Mouse (Mus musculus) cerebellum, adult 18-20 months (tissue): ENCODE results near the gene Abracl.
A peak's percentile ranks its signal among the peaks of the same experiment; 100 is the strongest.

Experiments used
- DNase-seq, 2 experiments: peaks; one replicate each; pipeline ENCODE4 v3.0.0; 2021

Abracl gene

DNA sequence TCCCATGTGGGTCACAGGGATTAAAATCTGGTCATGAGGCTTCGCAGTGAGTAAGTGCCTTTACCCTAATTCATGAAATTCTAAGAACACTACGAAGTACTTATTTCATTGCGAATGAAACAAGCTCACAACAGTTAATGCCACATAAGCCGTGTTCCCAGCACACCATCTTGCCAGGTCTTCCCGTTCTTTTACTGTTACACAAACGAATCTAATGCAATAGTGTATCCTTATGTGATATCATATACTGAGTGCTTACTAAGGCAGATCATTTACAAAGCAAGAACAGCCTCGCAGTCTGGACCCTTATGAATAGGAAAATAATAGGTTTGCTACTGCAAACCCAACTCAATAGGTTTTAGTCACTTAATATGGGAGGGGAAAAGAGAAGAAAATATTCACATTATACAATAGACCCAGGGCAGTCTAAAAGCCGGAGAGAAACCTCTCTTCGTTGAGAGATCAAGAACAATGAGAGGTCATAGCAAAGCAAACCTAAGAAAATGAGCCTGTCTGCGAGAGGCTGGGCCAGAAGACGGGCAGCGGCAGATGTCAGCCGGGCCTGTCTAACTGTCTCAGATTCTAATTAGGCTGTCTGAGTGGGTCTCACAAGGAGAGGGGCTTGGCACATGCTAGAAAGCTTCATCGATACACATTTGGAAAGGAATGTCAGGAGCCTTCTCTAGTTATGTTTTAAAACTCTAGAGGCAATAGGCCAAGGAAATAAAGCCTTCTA is 1.3 kb downstream of the Abracl start:
- DNase-seq = no peak

DNA sequence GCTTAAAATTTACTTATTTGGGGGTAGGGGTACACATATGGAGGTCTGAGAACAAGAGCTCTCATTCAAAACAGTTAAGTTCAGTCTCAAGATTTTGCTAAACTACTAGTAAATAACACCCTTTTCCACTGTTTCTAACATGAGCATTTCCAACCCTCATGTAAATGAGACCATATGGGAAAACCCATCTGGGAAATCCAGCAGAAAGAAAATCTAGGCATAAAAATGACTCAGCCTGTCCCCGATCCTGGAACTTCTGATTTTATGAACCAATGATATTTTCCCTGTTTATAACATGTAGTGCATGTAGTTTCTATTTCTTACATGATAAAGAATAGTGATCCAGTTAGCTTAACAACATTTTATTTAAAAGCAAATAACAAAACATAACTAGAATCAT is 2.2 kb downstream of the Abracl start:
- DNase-seq = no peak

DNA sequence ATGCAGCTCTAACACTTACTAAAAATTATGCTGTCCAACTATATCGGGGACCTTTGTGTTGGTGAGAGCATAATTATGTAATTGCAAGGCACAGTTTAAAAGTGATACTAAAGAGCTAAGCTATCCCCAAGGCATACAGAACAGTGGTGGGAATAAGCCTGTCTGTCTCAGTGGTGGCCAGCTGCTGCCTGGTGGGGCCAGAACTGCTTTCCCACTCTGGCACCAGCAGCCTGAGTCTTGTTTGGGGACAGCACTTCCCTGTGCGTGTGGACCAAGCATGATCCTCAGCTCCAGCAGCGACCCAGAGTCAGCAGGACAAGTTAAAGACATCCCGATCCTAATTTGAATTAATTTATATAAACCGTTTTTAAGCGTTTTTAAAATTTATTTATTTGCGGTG is 2.6 kb downstream of the Abracl start:
- DNase-seq = no peak

DNA sequence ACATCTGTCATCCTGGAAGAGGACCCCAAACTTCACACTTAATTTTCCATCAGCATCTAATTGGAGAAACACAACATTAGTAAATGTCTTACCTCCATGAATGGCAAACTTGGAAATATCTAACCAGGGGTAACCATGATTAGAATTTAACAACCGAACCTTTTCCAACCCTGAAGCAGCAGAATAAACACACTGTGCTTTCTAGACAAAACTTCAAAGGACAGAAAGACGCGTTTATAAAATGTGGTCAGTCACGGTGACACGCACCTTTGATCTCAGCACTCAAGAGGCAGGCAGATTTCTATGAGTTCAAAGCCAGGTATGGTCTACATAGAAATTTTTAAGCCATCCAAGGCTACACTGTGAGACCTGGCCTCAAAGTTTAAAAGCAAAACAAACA is 11.3 kb downstream of the Abracl start:
- no peak for DNase-seq

DNA sequence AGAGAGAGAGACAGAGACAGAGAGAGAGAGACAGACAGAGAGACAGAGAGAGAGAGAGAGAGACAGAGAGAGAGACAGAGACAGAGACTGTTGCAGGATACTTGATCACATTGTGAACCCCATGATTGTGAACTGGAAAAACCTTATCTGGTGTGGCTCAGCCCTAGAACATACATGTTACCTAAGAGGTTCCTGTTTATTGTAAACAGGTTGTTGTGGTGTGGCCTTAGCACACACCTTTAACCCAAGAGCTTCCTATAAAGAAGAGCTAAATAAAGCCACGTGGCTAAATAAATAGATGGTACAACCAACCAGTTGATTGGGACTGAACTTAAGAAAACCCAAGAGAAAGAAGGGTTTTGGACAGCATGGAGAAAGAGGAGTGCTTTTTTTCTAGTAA is 13.3 kb downstream of the Abracl start:
- DNase-seq = no peak

DNA sequence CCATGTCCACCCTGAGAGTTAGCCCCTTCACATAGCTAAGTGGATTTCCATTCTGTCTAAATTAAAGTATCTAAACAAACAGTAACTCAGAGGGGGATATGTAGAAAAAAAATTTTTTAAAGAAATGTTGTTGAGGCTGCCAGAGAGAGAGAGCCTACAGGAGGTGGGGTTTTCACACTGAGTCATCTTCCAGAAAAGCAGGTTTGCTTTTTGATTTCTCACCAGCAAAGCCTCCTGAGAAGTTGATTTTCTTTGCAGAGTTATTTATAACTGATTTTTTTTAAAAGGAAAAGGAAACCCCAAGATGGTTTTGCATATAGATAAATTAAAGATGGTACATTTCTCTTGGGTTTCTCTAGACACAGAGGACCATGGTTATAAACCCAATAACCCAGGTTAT is 15.0 kb downstream of the Abracl start:
- DNase-seq = no peak

DNA sequence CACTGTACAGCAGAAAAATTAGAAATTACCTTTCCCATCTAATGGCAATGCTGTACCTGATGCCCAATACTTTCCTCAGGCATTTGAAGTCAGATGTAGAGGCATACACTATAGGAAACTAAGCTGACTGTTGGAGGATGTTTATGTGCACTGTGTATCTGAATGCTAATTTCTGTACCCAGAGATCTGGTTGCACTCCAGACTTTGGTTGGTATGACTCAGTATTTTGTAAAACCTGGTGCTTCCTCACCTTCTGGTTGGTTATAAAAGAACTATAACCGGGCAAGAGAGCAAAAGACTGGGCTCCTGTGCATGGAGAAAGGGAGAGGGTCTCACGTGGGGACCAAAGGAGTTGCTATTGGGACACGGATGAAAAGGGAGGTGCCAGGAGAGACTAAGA is 15.8 kb downstream of the Abracl start:
- DNase-seq = no peak

DNA sequence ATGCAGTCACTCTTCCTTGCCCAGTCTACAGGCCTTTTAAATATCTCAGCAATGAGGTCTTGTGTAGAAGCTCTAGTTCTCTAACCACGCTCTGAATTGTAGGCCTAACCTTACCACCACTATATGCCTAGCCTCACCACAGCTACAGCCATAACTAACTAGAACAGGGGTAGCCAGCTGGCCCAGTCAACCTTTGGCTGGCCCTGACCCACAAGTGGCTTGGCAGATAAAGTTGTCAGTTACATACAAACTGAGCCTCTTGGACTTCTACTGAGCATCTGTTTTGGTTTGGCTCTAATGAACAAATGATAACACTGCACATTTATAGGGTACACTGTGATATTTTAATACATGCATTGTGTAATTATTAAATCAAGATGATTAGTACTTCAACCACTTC is 16.3 kb downstream of the Abracl start:
- no peak for DNase-seq

DNA sequence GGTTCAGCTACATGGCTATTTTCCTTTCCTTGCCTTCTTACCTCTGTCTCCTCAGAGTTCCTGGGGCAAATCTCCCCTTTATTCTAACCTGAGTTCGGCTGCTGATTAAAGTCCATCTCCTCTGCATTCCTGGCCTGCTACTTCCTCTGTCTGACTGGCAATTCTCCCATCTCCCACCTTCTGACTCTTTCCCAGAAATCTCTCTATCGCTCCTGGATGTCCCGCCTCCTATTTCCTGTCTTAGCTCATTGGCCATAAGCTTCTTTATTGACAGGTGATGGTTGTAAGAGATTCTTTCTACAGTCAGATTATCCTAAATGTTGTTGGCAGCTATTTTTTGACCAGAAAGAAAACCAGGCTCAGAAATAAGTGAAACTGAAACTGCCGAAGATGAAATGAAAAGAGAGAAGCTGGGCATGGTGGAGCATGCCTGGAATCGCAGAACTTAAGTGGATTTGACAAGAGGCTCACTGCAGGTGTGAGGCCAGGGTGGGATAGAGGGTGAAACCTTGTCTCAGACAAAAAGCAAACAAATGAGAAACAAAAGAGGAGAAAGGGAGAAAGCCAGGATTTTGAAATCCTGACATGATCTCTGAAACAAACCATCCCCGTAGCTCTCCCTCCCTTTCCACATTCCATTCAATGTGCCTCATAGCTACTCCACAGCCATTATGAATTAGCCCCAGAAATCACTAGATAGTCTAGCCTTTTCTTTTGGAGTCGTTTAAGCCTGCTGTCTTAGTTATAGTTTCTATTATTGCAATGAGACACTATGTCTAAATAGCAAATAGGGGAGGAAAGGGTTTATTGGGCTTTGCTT is 17.7 kb downstream of the Abracl start:
- DNase-seq = no peak

DNA sequence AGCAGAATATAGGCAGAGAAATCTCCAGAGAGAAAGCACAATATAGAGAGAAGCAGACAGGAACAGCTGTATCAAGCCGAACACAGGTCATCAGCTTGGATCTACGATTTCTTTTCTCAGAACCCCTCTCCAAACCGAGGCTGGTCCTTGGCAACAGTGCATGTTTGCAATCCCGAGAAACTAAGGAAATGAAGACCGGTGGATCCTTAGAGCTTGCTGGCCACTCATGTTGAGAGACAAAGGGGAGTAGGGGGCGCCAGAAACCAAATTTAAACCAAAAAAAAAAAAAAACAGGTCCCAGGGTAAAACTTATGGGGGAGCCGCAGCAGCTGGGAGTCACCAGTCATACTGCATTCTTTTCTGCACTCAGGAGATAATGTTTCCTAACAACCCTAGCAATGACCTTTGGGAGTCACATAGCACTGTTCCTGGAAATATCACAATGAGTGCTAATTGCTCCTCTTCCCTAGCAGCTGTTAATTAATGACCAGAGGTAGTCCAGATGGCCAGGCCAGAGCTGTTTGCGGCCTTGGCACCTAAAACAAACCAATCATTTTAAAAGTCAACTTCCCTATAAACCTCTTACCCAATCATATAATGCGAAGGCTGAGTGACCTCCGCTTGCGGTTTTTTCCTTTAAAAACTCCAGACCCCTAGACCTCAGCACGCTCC is 19.0 kb downstream of the Abracl start:
- no peak for DNase-seq

DNA sequence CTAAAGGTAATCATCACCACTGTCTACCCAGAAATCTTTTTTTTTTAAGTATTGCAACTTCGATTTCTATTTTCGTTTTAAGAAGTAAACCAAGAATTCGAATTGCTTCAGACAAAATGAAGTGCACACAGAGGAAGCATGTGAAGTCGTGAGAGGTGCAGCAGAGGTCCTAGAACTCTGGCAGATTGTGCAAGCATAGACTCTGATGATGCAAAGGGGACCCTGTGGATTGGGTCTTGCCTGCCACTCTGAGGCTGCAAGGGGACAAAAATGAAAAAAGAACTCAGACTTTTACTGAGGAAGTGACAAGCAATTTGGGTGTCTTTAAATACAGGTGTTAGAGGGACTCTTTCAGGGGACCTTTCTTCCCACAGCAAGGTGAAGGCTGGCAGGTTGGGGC is 32.5 kb downstream of the Abracl start:
- DNase-seq = no peak

DNA sequence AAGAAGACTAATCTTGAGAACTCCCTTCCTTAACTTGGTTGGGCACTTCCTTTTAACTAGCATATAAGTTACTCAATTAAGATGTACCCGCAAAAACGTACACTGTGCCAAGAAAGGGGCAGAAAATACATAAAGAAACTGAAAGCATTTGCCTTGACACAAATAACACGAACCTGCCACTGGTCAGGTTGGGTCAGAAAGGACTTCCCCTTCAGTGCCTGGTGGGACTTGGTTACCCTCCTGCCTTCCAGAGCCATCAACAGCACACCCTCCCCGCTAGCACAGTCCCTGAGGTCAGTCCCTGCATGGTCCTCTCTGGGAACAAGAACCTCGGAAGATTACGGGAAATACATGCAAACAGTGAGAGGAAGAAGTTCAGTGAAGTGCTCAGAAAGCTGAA is 34.0 kb downstream of the Abracl start:
- no peak for DNase-seq

DNA sequence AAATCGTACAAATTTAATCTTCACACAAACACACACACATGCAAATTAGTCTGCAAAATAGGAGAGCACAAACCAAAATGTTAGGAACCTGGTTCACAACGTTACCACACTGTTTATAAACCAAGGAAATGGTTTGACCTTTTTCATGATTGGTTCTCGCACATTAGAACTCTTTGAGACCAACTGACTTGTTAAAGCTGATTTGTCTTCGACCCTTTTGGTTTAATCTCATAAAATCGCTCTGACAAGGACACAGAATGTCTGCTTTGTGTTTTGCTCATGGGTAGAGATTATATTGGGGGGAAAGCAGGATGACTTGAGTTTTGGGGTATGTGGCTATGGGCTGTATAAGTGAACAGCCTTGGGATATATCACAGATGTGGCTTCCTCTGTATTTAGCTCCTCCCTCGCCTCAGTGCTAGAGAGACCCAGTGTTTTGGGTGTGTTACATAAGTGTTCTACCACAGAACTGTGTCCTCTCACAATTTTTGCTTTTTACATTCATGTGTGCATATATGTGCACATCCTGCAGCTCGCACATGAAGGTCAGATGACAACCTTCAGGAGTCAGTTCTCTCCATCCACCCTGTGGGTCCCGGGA is 35.2 kb downstream of the Abracl start:
- DNase-seq = no peak

DNA sequence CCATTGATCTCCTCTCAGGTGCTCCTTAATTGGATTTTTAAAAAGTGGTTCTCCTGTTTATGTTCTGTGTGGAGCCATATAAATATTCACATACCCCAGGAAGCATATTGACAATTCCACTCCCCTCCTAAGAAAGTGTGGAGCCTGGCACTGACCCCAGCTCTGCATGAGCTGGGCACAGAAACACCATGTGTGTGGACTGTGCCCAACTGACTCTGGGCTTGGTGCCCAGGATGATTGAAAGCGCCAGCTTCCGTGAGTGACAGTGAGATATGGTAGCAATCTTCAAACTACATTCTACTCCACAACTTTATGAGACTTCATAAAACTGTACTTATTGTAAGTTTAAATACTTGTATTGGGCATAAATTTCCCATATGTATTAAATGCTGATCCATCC is 39.8 kb downstream of the Abracl start:
- peak; percentile 63 to 73 for DNase-seq

DNA sequence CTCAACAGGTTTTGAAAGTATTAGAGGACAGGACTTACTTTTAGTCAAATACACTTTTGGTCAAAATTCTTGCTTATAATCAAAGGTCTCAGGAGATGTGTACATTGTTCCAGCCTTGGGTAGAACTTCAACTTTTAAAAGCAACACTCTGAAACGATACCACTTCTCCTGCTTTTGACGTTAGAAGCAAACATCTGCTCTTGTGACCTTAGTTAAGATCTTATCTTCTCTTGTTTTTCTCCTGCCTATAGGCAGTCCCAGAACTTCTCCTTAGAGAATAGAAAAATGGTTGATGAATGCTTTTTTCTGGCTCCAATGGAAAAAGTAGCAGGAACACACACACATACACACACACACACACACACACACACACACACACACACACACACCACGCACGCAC is 57.0 kb downstream of the Abracl start:
- no peak for DNase-seq
